Mouse (Mus musculus) cerebellum, adult 9-10 months (tissue): ENCODE results near the gene Cdh13.

Experiments
- DNase-seq: peaks from one replicate; pipeline ENCODE4 v3.0.0; 2022

Cdh13 gene

GRCm38 (mm10) chr8:118830291-118830690 is 546.8 kb downstream of the Cdh13 start:
- no peak for DNase-seq

- no peak for DNase-seq
Observed at GRCm38 (mm10) chr8:118831026-118831425, 547.5 kb downstream of the Cdh13 start.

- DNase-seq: no peak
Observed at GRCm38 (mm10) chr8:118838801-118839200, 555.3 kb downstream of the Cdh13 start.

- no peak for DNase-seq
Observed at GRCm38 (mm10) chr8:118845690-118846089, 562.2 kb downstream of the Cdh13 start.

GRCm38 (mm10) chr8:118848021-118848420 is 564.5 kb downstream of the Cdh13 start:
- DNase-seq: no peak

GRCm38 (mm10) chr8:118849515-118849914 is 566.0 kb downstream of the Cdh13 start:
- DNase-seq: peak; percentile 30

GRCm38 (mm10) chr8:118850381-118850780 is 566.8 kb downstream of the Cdh13 start:
- DNase-seq: peak; percentile 60

GRCm38 (mm10) chr8:118851361-118851760 is 567.8 kb downstream of the Cdh13 start:
- no peak for DNase-seq

GRCm38 (mm10) chr8:118852861-118853260 is 569.3 kb downstream of the Cdh13 start:
- DNase-seq: no peak

- DNase-seq: no peak
Observed at GRCm38 (mm10) chr8:118854656-118855055, 571.1 kb downstream of the Cdh13 start.

GRCm38 (mm10) chr8:118866332-118866731 is 582.8 kb downstream of the Cdh13 start:
- no peak for DNase-seq

GRCm38 (mm10) chr8:118870711-118871110 is 587.2 kb downstream of the Cdh13 start:
- no peak for DNase-seq

- DNase-seq: peak; percentile 93
Observed at GRCm38 (mm10) chr8:118879939-118880825, 596.6 kb downstream of the Cdh13 start.

- no peak for DNase-seq
Observed at GRCm38 (mm10) chr8:118884296-118884695, 600.8 kb downstream of the Cdh13 start.

- DNase-seq: no peak
Observed at GRCm38 (mm10) chr8:118884988-118885387, 601.5 kb downstream of the Cdh13 start.

- DNase-seq: no peak
Observed at GRCm38 (mm10) chr8:118902402-118902801, 618.9 kb downstream of the Cdh13 start.

- no peak for DNase-seq
Observed at GRCm38 (mm10) chr8:118916513-118916912, 633.0 kb downstream of the Cdh13 start.

- DNase-seq: no peak
Observed at GRCm38 (mm10) chr8:118937412-118937811, 653.9 kb downstream of the Cdh13 start.

GRCm38 (mm10) chr8:118938025-118938424 is 654.5 kb downstream of the Cdh13 start:
- DNase-seq: no peak

GRCm38 (mm10) chr8:118951766-118952741 is 668.5 kb downstream of the Cdh13 start:
- no peak for DNase-seq

GRCm38 (mm10) chr8:118956109-118956508 is 672.6 kb downstream of the Cdh13 start:
- no peak for DNase-seq

GRCm38 (mm10) chr8:118961877-118962545 is 678.5 kb downstream of the Cdh13 start:
- DNase-seq: peak; percentile 92
